Mouse (Mus musculus): ENCODE results near the gene Eno1. TPM values are rescaled to one million over a fixed set of nuclear protein-coding genes. Genes with fewer than 3 reads are reported as not detected.

Eno1 gene
- total RNA-seq, 1 experiment = 824 TPM

DNA sequence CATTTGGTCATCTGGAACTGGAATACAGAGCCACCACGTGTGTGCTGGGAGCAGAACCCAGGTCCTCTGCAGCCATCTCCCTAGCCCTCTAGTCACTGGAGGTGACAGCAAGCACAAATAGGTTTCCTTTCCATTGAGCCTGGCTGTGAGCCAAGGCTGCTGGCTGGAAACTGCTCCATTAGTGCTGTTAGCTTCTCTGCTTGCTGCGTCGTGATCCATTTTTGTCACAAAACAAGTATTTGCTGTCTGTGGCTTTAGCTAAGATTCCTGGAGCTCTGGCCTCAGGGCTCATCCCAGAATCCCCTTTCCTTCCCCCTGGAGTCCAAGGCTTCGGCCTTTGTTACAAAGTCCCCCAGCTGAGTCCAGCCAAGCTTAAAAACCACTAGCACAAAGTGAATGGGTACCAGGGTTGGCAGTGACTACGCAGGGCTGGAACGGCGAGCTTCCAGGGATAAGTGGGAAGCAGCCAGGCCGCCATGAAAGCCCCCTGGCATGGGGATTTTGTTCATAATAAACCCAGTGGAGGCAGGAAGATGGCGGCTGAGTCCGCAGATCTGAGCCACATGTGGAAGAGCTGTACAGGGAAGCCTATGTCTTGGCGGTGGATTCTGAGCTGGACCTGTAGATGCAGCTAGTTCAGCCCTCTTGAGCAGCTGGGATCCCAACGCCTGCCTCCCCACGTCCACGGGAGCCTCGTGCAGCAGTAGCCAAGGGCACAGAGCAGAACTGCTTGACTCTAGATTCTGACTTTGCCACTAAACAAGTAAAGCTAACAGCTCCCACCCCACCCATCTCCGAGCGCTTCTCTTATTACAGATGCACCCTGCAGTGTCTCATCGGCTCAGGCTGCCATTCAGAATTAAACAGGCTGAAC, 14.3 kb downstream of the Eno1 start:
- Histone ChIP-seq H3K36me3 (ENCODE audit: control insufficient read depth, insufficient read depth, low read length, poor library complexity, severe bottlenecking) (peaks cover 32% of the 10 kb centered on the region), H3K9me3 (ENCODE audit: control insufficient read depth, insufficient read depth, low read depth, low read length) (no peaks in the 10 kb centered on the region), H3K4me1 (ENCODE audit: control insufficient read depth in 2 of 2, insufficient read depth in 2 of 2, low read length in 2 of 2, poor library complexity in 1 of 2) (peaks cover 2 to 7% of the 10 kb centered on the region in 2 experiments; a peak in 1 of 4 replicates), H3K9ac (ENCODE audit: insufficient read depth, low read depth, low read length, poor library complexity, severe bottlenecking) (peak overlapping the region; percentile 36), H3K27ac (ENCODE audit: insufficient read depth, low read depth, low read length, poor library complexity, severe bottlenecking) (peak overlapping the region; percentile 61), H3K4me3 (ENCODE audit: insufficient read depth in 1 of 2, low read depth in 1 of 2, low read length in 2 of 2, poor library complexity in 1 of 2, severe bottlenecking in 1 of 2) (no peak overlapping the region)
- DNase-seq (ENCODE audit: low read depth, low spot score) = no peak
- in situ Hi-C loops (cut with MboI; ENCODE audit: low sequenced_read_pairs in 2 of 2, unreplicated experiment in 2 of 2) = no loop called here
- TF ChIP-seq ZNF384 (IDR thresholded peaks at IDR 0.05; ENCODE audit: low read depth, low read length) = no peak
- TF ChIP-seq CHD2 (IDR thresholded peaks at IDR 0.05; ENCODE audit: low read depth, low read length) = no peak
- TF ChIP-seq MAFK (IDR thresholded peaks at IDR 0.05; ENCODE audit: insufficient read depth, low read depth, low read length) = no peak
- no peak for TF ChIP-seq ZC3H11A (IDR thresholded peaks at IDR 0.05; ENCODE audit: borderline replicate concordance, low read depth, low read length)
- no peak for TF ChIP-seq HCFC1 (IDR thresholded peaks at IDR 0.05; ENCODE audit: borderline replicate concordance, insufficient read depth, low read length)

DNA sequence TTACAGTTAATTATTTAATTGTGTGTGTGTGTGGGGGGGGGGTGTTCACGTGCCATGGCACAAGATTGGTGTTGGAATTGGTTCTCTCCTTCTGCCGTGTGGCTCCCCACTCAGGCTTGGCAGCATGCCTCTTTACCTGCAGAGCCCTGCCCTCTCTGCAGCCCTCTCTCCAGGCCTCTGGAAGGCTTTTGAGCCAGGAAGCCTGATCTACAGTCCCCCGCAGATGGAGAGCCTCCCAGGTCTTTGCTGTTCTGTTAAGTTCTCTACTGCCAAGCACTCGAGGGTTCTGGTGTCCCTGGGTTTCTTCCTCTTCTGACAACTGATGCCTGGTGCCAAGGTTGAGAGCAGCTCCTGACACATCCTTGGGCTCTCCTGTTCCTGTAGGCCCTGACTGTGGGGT, 17.9 kb downstream of the Eno1 start:
- Histone ChIP-seq H3K9ac (ENCODE audit: insufficient read depth, low read depth, low read length, poor library complexity, severe bottlenecking) (no peak overlapping the region), H3K27ac (ENCODE audit: insufficient read depth, low read depth, low read length, poor library complexity, severe bottlenecking) (no peak overlapping the region), H3K4me3 (ENCODE audit: insufficient read depth in 1 of 2, low read depth in 1 of 2, low read length in 2 of 2, poor library complexity in 1 of 2, severe bottlenecking in 1 of 2) (no peak overlapping the region), H3K36me3 (ENCODE audit: control insufficient read depth, insufficient read depth, low read length, poor library complexity, severe bottlenecking) (peaks cover 2% of the 10 kb centered on the region), H3K9me3 (ENCODE audit: control insufficient read depth, insufficient read depth, low read depth, low read length) (no peaks in the 10 kb centered on the region), H3K4me1 (ENCODE audit: control insufficient read depth in 2 of 2, insufficient read depth in 2 of 2, low read length in 2 of 2, poor library complexity in 1 of 2) (peaks cover 3 to 23% of the 10 kb centered on the region in 2 experiments; a peak in 2 of 4 replicates)
- in situ Hi-C loops (cut with MboI; ENCODE audit: low sequenced_read_pairs in 2 of 2, unreplicated experiment in 2 of 2) = no loop called here
- no peak for TF ChIP-seq HCFC1 (IDR thresholded peaks at IDR 0.05; ENCODE audit: borderline replicate concordance, insufficient read depth, low read length)
- no peak for TF ChIP-seq MAFK (IDR thresholded peaks at IDR 0.05; ENCODE audit: insufficient read depth, low read depth, low read length)
- no peak for TF ChIP-seq ZC3H11A (IDR thresholded peaks at IDR 0.05; ENCODE audit: borderline replicate concordance, low read depth, low read length)
- TF ChIP-seq ZNF384 (IDR thresholded peaks at IDR 0.05; ENCODE audit: low read depth, low read length) = no peak
- TF ChIP-seq CHD2 (IDR thresholded peaks at IDR 0.05; ENCODE audit: low read depth, low read length) = no peak
- no peak for DNase-seq (ENCODE audit: low read depth, low spot score)

DNA sequence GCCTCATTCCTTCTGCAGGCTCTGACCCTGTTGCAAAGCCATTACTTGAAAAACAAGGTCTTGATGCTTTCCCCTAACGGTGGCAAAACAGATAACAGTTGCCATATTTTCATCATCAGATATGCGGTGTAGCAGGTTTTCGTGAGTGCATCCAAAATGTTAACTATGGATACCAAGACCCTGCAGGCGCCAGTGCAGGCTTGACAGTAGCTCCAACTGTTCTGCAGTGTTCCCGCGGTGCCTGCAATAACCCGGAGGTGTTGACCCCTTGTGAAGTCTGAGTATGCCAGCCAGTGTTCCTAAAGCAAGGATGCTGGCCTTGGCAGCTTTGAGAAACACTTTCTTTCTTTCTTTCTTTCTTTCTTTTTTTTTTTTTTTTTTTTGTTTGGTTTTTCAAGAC, 18.7 kb downstream of the Eno1 start:
- H3K36me3 ChIP-seq (ENCODE audit: control insufficient read depth, insufficient read depth, low read length, poor library complexity, severe bottlenecking) = no peaks in the 10 kb centered on the region; the same call in 1 of the 2 replicates
- no peaks in the 10 kb centered on the region for H3K9me3 ChIP-seq (ENCODE audit: control insufficient read depth, insufficient read depth, low read depth, low read length)
- no peak for DNase-seq (ENCODE audit: low read depth, low spot score)
- no peak overlapping the region for H3K27ac ChIP-seq (ENCODE audit: insufficient read depth, low read depth, low read length, poor library complexity, severe bottlenecking)
- peaks cover 4 to 27% of the 10 kb centered on the region in 2 experiments; a peak in 3 of 4 replicates for H3K4me1 ChIP-seq (ENCODE audit: control insufficient read depth in 2 of 2, insufficient read depth in 2 of 2, low read length in 2 of 2, poor library complexity in 1 of 2)
- no peak overlapping the region for H3K4me3 ChIP-seq (ENCODE audit: insufficient read depth in 1 of 2, low read depth in 1 of 2, low read length in 2 of 2, poor library complexity in 1 of 2, severe bottlenecking in 1 of 2)
- in situ Hi-C loops (cut with MboI; ENCODE audit: low sequenced_read_pairs in 2 of 2, unreplicated experiment in 2 of 2) = no loop called here
- H3K9ac ChIP-seq (ENCODE audit: insufficient read depth, low read depth, low read length, poor library complexity, severe bottlenecking) = no peak overlapping the region
- no peak for TF ChIP-seq ZNF384 (IDR thresholded peaks at IDR 0.05; ENCODE audit: low read depth, low read length)
- TF ChIP-seq CHD2 (IDR thresholded peaks at IDR 0.05; ENCODE audit: low read depth, low read length) = no peak
- TF ChIP-seq MAFK (IDR thresholded peaks at IDR 0.05; ENCODE audit: insufficient read depth, low read depth, low read length) = no peak
- TF ChIP-seq HCFC1 (IDR thresholded peaks at IDR 0.05; ENCODE audit: borderline replicate concordance, insufficient read depth, low read length) = no peak
- TF ChIP-seq ZC3H11A (IDR thresholded peaks at IDR 0.05; ENCODE audit: borderline replicate concordance, low read depth, low read length) = no peak

DNA sequence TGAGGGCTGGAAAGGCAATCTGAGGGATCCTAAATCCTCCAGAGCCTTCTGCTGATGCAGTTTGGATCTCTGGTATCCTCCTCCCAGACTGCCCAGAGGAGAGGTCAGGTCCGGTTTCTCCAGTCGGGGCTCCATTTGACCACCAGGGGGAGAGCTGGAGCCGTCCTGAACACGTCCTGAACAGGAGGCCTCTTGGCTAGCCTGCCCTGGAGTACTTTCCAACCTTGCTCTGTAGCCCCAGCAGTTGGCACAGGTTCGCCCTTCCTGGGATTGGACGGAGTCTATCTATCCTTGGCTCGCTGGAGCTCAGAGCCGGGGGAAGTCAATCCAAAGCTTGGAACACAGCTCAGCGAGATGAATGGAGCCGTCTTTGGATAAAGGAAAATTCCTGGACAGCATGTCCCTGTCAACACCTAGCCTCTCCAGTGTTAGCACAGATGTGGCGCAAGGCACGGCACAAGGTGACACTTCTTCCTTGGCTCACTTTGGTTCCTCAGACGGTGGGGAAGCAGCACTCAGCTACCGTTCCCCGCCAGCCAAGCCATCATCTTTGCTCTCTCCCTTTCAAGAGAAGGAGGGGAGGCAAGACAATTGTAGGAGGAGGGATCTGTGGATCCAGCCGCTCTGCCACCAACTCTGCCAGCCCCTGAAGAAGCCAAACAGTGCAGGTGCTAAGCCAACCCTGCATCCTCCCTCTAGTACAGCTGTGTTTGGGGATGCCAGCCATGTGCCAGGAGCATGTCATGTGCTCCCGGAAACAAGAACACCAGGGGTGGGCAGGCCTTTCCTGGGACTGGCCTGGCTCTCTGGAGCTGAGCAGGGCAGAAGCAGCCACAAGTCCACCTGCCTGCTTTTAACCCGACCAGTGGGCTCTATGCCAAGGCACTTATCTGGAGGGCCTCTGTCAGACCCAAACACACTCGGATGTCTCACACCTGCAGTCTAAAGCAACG, 21.0 kb downstream of the Eno1 start:
- H3K4me1 ChIP-seq (ENCODE audit: control insufficient read depth in 2 of 2, insufficient read depth in 2 of 2, low read length in 2 of 2, poor library complexity in 1 of 2) = peaks cover 5 to 28% of the 10 kb centered on the region in 2 experiments; a peak in 3 of 4 replicates
- no peak overlapping the region for H3K27ac ChIP-seq (ENCODE audit: insufficient read depth, low read depth, low read length, poor library complexity, severe bottlenecking)
- peak overlapping the region in 1 of 2 experiments; percentile 17; a peak in 1 of 4 replicates for H3K4me3 ChIP-seq (ENCODE audit: insufficient read depth in 1 of 2, low read depth in 1 of 2, low read length in 2 of 2, poor library complexity in 1 of 2, severe bottlenecking in 1 of 2)
- in situ Hi-C loops (cut with MboI; ENCODE audit: low sequenced_read_pairs in 2 of 2, unreplicated experiment in 2 of 2) = no loop called here
- no peaks in the 10 kb centered on the region for H3K36me3 ChIP-seq (ENCODE audit: control insufficient read depth, insufficient read depth, low read length, poor library complexity, severe bottlenecking)
- DNase-seq (ENCODE audit: low read depth, low spot score) = peak; percentile 88
- peak overlapping the region; percentile 8; the same call in 1 of the 2 replicates for H3K9ac ChIP-seq (ENCODE audit: insufficient read depth, low read depth, low read length, poor library complexity, severe bottlenecking)
- H3K9me3 ChIP-seq (ENCODE audit: control insufficient read depth, insufficient read depth, low read depth, low read length) = no peaks in the 10 kb centered on the region
- TF ChIP-seq HCFC1 (IDR thresholded peaks at IDR 0.05; ENCODE audit: borderline replicate concordance, insufficient read depth, low read length) (no peak), ZNF384 (IDR thresholded peaks at IDR 0.05; ENCODE audit: low read depth, low read length) (no peak), ZC3H11A (IDR thresholded peaks at IDR 0.05; ENCODE audit: borderline replicate concordance, low read depth, low read length) (no peak), MAFK (IDR thresholded peaks at IDR 0.05; ENCODE audit: insufficient read depth, low read depth, low read length) (no peak), CHD2 (IDR thresholded peaks at IDR 0.05; ENCODE audit: low read depth, low read length) (no peak)
